Mouse (Mus musculus) cerebellum, adult (tissue): ENCODE data around the gene Rxfp3.

ENCODE experiments used
- ATAC-seq: cut with Nextera tagmentation; 2 replicates; pipeline ENCODE4 v1.9.2; 2017; ENCODE audit warnings: mild to moderate bottlenecking, moderate library complexity, mixed read lengths; ENCODE audit not compliant: insufficient number of reproducible peaks, low FRiP score, low TSS enrichment

Rxfp3 gene

GRCm38 (mm10) chr15:11037711-11038110 is at the start of gene Rxfp3:
Gene Rxfp3, minus strand, starts transcription at chr15:11037991.
- no peak for ATAC-seq

GRCm38 (mm10) chr15:11084993-11085365 is 47.2 kb upstream of the Rxfp3 start:
- ATAC-seq, result no peak

- ATAC-seq, result no peak
Observed at GRCm38 (mm10) chr15:11084241-11084992, 46.6 kb upstream of the Rxfp3 start.

- ATAC-seq, result no peak
Observed at GRCm38 (mm10) chr15:11083678-11084077, 45.9 kb upstream of the Rxfp3 start.

- ATAC-seq, result no peak
Observed at GRCm38 (mm10) chr15:11082961-11083569, 45.3 kb upstream of the Rxfp3 start.

GRCm38 (mm10) chr15:11075726-11076361 is 38.1 kb upstream of the Rxfp3 start:
- ATAC-seq, result no peak

GRCm38 (mm10) chr15:11067891-11068290 is 30.1 kb upstream of the Rxfp3 start:
- no peak for ATAC-seq

- ATAC-seq, result no peak
Observed at GRCm38 (mm10) chr15:11066299-11066698, 28.5 kb upstream of the Rxfp3 start.

GRCm38 (mm10) chr15:11065528-11066171 is 27.9 kb upstream of the Rxfp3 start:
- no peak for ATAC-seq

- ATAC-seq, result no peak
Observed at GRCm38 (mm10) chr15:11064558-11065411, 27.0 kb upstream of the Rxfp3 start, which contains the start of gene Adamts12. Gene Adamts12, plus strand, starts transcription at chr15:11064790.

GRCm38 (mm10) chr15:11064160-11064557 is 26.4 kb upstream of the Rxfp3 start:
- no peak for ATAC-seq

- ATAC-seq, result no peak
Observed at GRCm38 (mm10) chr15:11062903-11063302, 25.1 kb upstream of the Rxfp3 start.

GRCm38 (mm10) chr15:11054440-11055080 is 16.8 kb upstream of the Rxfp3 start:
- ATAC-seq, result no peak

- no peak for ATAC-seq
Observed at GRCm38 (mm10) chr15:11053678-11054439, 16.1 kb upstream of the Rxfp3 start.

- no peak for ATAC-seq
Observed at GRCm38 (mm10) chr15:11042828-11043227, 5.0 kb upstream of the Rxfp3 start.

GRCm38 (mm10) chr15:11041229-11041628 is 3.4 kb upstream of the Rxfp3 start:
- ATAC-seq, result no peak

- no peak for ATAC-seq
Observed at GRCm38 (mm10) chr15:11040067-11040466, 2.3 kb upstream of the Rxfp3 start.

- ATAC-seq, result no peak
Observed at GRCm38 (mm10) chr15:11038476-11038875, 685 bp upstream of the Rxfp3 start.

GRCm38 (mm10) chr15:11037376-11037695 is 455 bp downstream of the Rxfp3 start:
- ATAC-seq, result no peak
